Mouse (Mus musculus): ENCODE results near the gene Abcc4.

DNA sequence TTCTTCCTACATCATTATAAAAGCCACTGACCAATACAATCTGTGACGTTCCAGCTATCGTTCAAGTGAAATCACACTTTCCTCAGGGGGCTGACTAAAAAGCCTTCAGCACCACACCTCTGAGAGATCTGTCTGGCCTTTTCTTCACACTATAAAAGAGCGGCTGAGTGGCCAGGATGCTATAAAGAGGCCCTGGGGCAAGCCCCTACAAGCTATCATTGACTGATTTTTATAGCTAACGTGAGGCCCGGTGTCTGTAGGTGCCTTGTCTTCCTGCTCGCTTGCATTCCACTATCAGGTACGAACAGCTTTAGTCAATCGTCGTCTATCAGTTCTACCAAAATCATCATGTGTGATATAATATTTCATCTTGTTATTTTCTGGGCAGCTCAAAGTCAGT is 92.3 kb downstream of the Abcc4 start:
- no peak for TF ChIP-seq HCFC1 (IDR thresholded peaks at IDR 0.05; ENCODE audit: low read depth, low read length)
- TF ChIP-seq ZKSCAN1 (IDR thresholded peaks at IDR 0.05; ENCODE audit: borderline replicate concordance, low read depth, low read length) = no peak
- no peak for TF ChIP-seq RCOR1 (conservative IDR thresholded peaks at IDR 0.05; ENCODE audit: low read depth, low read length)
- no peak for TF ChIP-seq CTCF (conservative IDR thresholded peaks at IDR 0.05 in 1 of 2, IDR thresholded peaks at IDR 0.05 in 1 of 2; ENCODE audit: low read depth in 2 of 2, low read length in 2 of 2)
